Mouse (Mus musculus) embryo, embryonic 10.5 days (tissue): ENCODE results near the gene Rftn1.
"Not testable (repeated sequence)": the region's sequence is repeated elsewhere in the genome, so short reads cannot be mapped to it uniquely, and the experiment has no call there.

Experiments
- DNase-seq: peaks from one replicate; pipeline ENCODE4 v3.0.0-alpha.2; 2015; ENCODE audit warnings: low spot score

Rftn1 gene

DNA sequence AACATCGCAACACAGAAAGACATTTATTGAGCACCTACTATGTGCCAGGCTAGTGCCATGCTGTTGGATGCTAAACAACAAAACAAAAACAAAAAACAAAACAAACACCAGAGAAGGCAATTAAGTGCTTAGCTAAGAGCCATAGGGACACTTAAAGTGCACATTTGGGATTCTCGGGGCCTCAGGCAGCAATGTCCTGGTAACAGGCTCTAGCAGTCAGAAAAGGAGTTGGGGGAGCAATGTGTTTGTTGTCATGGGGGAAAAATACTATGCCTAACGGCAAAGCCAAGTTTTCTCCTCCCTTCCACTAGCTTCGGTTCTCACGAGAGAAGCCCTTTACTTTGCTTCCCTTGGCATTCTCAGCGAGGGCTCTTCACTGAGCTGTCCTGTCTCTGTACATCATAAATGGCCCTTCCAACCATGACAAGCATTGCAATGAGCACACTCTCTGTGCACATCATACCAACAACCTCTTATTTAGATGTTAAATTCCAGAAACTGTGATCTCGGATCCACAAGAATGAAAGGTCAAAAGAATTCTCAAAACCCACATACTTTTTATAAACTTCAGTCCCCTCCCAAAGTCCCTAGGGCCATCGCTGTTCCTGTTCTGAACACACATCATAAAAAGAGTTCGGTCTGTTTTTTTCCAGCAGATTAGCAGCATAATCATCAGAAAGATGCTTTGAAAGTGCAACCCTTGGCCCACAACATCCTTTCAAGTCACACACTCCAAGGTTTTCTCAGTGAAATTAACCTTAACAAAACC, 63.2 kb downstream of the Rftn1 start:
- no peak for DNase-seq

DNA sequence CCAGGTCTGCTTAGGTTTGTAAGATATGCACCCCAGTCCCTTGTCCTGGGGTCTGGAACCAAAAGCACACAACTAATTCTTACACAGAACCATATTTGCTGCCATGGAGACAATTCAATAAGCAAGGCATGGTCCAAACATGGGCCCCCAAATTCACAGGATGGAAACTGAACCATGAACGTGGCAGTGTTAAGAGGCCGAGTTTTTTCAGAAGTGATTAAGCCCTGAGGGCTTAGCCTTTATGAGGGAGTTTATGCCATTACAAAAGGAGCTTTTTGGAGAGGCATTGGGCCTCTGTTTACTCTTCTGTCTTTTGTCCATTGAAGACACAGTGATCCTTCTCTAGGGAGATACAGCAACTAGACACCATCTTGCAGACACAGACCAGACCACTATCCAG, 63.9 kb downstream of the Rftn1 start:
- DNase-seq = peak; percentile 34

DNA sequence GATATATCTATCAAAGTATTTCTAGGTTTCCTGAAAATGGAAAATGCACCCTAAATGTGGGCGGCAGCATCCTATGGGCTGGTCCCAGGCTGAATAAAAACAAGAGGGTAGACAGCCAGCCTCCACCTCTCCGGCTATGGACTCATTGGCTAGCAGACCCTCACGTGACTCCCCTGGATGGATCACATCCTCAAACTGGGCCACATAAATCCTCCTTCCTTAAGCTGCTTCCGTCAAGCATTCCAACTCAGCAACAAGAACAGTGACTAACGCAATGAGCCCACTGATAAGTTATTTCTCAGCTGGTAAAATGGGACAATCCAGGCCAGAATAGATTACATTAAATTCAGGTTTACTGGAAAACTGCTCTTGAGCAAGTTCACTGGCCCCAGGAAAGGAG, 64.6 kb downstream of the Rftn1 start:
- DNase-seq = no peak

GRCm38 (mm10) chr17:50125245-50125798, 65.2 kb downstream of the Rftn1 start:
- DNase-seq = no peak

DNA sequence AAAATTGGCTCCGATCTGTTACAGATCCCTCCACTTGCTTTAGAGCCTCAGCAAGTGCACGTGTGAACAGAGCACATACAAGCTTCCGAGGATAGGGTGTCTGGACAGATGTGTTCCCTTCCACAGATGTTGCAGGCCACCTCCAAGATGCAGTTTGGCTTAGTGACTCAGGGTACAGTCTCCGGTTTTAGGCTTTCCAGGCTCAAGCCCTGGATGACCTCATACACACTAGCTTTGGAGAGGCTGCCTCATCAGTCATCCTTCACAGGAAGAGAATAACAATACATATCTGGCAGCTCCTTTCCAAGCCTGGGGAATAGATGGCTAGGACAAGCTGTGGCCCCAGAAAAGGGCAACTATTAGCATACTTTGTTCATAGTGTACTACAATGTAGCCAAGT, 65.8 kb downstream of the Rftn1 start:
- no peak for DNase-seq

- no peak for DNase-seq
Measured at GRCm38 (mm10) chr17:50122555-50122954, 67.9 kb downstream of the Rftn1 start.

DNA sequence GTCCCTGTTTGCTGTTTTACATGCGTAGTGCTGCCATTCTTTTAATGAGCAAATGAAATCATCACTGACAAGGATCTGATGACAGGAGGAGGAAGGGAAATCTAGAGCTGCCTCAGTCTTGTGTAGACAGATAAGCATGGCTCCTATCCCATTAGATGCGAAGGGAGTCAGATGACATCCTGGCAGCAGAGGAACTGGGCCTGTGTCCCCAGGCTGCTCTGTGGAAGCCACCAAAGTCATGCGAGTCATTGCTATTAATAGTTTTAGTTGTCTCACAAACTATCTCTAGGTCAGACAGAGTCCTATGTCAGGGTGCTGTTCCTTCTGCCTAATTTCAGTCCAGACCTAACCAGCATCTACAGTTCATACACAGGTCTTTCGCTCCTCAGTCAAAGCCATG, 70.4 kb downstream of the Rftn1 start:
- DNase-seq = no peak

DNA sequence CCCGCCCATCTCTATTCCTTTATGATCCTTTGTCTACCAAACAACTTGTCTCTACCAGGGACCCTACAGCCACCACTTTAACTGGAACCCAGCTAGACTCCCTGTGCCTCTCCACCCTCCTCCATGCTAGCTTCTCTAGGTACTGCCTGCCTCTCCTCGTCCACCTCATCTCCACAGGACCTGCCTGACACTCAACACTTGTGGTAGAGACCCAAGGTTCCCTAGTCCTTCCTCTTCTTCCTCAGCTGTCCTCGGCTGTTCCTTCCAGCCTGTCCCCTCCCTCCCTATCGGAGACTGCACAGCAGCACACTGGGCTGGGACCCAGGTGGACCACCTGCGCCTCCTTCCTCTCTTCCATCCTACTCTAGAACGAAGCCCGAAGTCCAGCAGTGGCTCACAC, 73.0 kb downstream of the Rftn1 start:
- DNase-seq = no peak

DNA sequence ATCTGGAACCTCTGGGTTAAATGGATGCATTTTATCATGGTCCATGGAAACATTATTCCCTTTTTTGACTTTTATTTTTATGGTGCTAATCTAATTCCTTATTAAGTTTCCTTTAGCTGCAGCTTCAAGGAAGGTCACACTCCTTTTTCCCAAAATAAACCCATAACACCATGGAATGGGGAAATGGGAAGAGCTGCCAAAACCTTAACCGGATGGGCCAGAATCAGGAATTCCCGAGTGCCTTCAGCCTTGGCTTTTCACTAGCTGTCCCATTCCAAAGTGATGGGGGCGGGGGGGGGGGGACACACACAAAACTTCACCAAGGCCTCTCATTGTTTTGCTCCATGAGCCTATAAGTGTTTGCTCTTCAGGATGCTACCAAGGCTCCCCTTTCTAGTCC, 73.5 kb downstream of the Rftn1 start:
- no peak for DNase-seq

GRCm38 (mm10) chr17:50116401-50116800, 74.1 kb downstream of the Rftn1 start:
- not testable (repeated sequence) for DNase-seq

DNA sequence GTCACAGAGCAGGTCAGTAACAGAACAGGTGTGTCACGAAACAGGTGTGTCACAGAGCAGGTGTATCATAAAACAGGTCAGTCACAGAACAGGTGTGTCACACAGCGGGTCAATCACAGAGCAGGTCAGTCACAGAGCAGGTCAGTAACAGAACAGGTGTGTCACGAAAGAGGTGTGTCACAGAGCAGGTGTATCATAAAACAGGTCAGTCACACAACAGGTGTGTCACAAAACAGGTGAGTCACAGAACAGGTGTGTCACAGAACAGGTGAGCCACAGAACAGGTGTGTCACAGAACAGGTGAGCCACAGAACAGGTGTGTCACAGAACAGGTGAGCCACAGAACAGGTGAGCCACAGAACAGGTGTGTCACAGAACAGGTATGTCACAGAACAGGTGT, 74.8 kb downstream of the Rftn1 start:
- DNase-seq = not testable (repeated sequence)

DNA sequence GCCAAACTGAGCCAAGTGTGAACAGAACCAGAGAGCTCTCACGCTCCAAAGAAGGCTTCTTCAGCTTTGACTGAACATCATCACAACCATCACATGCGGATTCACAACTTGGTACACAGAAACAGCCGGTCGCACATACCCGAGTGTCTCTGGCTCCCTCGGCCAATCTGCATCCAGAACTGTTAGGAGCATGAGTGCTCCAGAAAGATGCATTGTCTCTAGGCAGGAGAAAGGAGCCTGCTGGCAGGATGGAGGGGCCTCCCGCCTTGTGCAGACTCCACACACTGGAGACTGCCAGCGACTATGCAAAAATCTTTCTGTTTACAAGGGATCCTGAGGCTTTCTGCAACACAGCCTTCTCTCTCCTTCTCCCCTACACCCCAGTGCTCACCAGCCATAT, 75.8 kb downstream of the Rftn1 start:
- DNase-seq = no peak

GRCm38 (mm10) chr17:50110650-50111415, 79.6 kb downstream of the Rftn1 start:
- DNase-seq = no peak

DNA sequence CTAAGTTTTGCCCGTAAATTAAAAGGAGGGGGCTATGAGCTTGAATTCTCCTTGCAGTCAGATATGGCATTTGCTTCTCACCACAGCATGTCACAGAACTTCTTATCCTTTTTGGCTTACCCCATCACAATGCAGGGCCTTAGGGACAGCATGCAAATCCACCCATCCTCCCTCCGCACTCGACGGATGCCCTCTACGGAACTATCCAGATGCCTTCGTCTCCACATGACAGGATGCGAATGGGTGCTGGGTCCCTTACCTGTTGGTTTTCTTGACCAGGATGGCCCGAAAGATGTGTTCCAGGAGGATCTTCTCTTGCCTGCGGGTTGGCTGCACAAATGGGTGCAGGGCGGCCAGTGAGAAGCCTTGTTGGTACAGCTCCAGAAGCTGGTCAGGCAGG, 83.7 kb downstream of the Rftn1 start:
- DNase-seq = no peak

GRCm38 (mm10) chr17:50104131-50104530, 86.3 kb downstream of the Rftn1 start:
- no peak for DNase-seq

GRCm38 (mm10) chr17:50101416-50101815, 89.1 kb downstream of the Rftn1 start:
- no peak for DNase-seq

- DNase-seq = no peak
Measured at GRCm38 (mm10) chr17:50100070-50100469, 90.4 kb downstream of the Rftn1 start.

DNA sequence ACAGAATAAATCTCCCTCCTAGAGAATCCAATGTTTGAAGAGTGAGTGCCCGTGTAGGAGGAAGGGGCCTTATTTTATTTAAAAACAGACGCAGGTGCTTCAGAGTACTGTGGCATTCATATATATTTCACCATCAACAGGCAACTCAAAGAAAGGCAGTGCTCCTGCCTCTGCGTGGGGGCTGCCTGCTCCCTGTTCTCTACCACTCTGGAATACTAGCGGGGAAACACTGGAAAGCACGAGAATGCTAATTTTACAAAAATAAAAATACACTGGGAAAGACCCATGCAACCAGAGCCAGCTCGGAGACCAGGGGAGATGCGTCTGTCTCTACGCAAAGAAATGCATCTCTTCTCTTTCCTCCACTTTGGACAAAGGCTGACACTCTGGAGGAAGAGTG, 91.1 kb downstream of the Rftn1 start:
- no peak for DNase-seq

DNA sequence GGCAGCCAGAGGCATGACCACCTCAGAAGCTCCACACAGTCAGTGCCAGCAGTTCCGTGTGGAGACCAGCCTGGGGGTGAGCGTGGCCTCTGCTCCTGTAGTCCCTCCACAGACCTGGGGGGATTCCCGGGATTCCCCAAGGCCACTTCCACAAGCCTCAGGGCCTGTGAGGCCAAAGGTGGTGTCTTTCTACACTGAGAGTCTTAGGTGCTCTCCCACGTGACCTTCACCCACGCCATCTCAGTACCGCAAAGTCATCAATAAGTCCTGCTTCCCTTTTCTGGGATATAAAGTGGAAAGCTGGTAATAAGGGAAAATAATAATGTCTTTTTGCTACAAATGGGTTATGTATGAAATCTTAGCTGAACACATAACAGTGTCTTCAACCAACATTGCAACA, 92.2 kb downstream of the Rftn1 start:
- DNase-seq = no peak

- DNase-seq = no peak
Measured at GRCm38 (mm10) chr17:50097831-50098230, 92.6 kb downstream of the Rftn1 start.

DNA sequence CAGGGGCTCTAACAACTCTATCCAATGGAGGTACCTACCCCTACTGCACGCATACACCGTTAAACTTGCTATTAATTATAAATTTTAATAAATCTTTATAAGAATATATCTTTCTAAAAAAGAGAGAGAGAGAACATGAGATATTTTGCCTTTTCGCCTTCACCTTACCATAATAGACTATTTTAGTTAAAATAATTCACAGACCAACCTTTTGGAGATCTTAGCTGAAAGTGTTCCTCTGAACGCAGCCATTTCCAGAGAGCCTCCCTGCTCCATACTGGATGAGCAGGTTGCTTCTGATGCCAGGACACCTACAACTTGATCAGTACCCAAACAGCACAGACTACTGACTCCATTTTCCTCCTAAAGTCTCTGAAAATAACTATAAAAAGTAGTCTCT, 94.2 kb downstream of the Rftn1 start:
- no peak for DNase-seq

GRCm38 (mm10) chr17:50094596-50094995, 95.9 kb downstream of the Rftn1 start:
- DNase-seq = no peak

DNA sequence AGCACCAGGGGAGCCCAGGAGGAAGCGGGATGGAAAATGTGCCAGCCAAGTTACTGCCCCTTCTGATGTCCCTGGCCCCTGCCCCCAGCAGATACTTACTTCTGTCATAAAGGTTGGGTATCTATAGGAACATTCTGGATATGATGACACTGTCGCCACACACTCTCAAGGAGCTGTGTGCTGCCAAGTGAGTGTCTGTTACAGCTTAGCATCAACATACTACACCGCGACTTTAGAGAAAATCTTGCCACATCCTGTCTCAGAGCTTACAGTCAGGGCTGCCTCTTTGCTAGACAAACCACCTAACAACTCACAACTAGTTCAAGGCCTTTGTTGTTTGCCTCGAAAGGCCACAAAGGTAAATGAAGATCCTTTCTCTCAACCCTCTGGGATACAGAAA, 96.4 kb downstream of the Rftn1 start:
- no peak for DNase-seq
